Mouse (Mus musculus): Measurements from ENCODE around the gene Gm9112. TPM values are rescaled to one million over a fixed set of nuclear protein-coding genes. Genes with fewer than 3 reads are reported as not detected.
A peak's percentile ranks its signal among the peaks of the same experiment; 100 is the strongest.
"Not testable (repeated sequence)": the region's sequence is repeated elsewhere in the genome, so short reads cannot be mapped to it uniquely, and the experiment has no call there.

The Gm9112 gene
- not detected for total RNA-seq (2021)
- long read RNA-seq, experiment 1 = 0 reads
- long read RNA-seq, experiment 2 = 0 reads

DNA sequence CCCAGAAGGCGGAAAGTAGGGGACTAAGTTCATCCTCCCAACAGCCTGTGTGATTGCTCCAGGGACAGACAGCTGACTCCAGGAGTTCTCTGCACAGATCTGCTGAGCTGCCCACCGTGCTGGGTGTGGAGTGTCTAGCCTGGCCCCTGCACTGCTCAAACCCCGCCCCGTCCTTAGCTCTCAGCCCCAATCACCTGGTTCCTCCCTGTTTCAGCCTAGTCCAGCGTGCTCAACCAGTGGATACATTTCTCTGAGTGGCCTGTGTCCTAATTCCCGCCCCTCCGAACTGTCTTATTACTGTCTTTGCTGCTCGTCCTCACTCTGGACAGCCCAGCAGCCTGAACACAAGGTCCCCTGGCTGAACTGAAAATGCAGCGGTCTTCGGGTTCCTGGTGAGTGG is at the start of gene Gm9112, which contains the start of gene Dmrtc1b:
TSS of gene Gm9112 (minus strand) at position 101 of the 400 bp plus-strand sequence.
TSS of gene Dmrtc1b (plus strand) at position 331 of the 400 bp plus-strand sequence.
- H3K27ac ChIP-seq; H3K4me3 ChIP-seq; DNase-seq (ENCODE audit: low spot score in 2 of 2): not testable (repeated sequence)

DNA sequence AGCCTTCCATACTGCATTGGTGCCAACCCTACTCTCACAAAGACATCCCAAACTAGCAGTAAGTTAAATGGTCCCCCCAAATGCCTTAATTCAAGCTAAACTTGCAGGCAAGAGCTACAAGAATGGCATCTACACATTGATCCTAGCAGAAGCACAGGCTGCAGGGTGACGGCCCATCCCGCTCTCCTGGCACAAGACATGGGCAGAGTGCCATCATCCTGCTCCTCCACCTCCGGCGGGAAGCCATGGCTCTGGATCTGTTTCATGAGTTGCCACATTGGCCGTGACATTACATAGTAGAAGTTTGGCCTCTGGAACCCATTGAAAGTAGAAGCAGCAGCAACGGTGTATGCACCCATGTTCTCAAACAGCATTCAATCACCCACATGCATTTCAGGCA is 16.8 kb upstream of the Gm9112 start:
- not testable (repeated sequence) for DNase-seq (ENCODE audit: low spot score in 2 of 2); H3K4me3 ChIP-seq; H3K27ac ChIP-seq

DNA sequence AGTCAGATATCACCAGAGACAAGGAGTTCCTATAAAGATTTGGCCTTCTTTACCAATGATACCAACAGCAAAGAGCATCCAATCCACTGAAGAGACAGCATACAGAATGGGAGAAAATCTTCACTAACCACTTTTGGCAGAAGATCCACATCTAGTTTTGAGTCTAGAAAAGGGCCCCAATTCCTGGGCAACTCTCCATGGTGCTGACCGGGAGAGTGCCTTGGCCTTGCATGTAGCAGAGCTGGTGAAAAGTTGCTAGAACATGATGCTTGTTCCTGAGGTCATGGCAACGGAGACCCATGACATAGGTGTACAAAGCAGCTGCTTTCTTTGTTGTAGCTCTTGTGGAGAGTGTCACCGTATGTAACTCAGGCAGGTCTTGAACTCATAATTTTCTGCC is 6.8 kb downstream of the Gm9112 start:
- DNase-seq (ENCODE audit: low spot score in 2 of 2) = not testable (repeated sequence)

DNA sequence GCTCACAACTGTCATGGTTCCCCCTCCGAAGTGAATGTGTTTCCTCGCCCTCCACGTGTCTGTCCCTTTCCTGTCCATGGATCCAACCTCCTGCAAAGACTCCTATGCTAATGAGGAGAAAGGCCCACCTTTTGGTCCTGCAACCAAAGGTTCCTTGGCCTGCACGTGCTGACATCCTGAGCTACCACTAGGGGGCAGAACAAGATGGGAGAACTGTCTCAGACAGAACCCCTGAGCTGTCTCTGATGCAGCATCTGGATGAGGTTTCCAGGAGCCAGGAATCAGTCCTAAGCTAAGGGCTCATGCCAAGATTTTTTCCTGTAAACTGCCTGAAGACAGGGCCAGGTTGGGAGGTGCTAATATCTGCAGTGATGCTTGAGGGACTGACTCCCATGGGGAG is 18.2 kb downstream of the Gm9112 start:
- H3K4me3 ChIP-seq, H3K27ac ChIP-seq: not testable (repeated sequence)
- TF ChIP-seq CTCF (conservative IDR thresholded peaks at IDR 0.05) = peak; percentile 71
- DNase-seq (ENCODE audit: low spot score in 2 of 2) = peak; percentile 21 to 38

More for the DNA sequence above, 6.8 kb downstream of the Gm9112 start:
- not testable (repeated sequence) for H3K4me3 ChIP-seq, H3K27ac ChIP-seq

DNA sequence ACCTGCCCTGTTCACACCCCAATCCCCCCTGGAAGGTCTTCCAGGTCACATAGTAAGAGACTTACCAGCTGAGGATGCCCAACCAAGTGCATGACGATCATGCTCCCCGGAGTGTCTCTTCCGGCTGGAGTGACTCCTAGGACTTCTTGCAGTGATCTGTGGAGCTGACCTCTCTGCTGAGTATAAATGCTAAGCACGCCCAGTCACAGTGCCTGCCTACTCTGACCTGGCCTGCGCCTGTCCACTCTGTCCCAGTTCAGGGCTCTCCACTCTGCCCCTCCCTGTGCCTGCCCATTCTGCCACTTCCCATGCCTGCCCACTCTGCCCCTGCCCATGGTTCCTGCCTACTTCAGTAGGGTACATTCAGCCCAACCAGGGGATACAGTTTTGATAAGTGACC is 20.6 kb downstream of the Gm9112 start, which contains the start of gene Gm3880:
TSS of gene Gm3880 (minus strand) at position 101 of the 400 bp plus-strand sequence.
- DNase-seq (ENCODE audit: low spot score in 2 of 2); H3K27ac ChIP-seq: not testable (repeated sequence)

DNA sequence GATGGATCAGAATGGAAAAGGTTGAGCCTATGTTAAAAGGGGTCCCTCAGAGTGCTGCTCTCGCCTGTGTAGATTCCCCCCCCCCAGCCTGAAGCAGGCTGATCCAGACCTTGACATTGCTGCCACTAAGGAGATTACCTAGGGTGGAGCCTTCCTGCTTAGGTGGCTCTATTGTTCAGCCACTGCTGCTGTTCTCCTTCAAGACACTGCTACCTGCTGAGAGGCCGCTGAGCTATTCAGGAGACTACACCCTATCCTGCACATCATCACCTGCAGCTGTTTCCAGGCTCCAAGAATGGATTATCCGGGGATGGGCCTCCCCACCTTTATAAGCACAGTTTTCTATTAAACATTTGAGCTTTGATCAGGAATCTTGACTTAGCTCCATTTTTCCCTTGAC is 22.7 kb downstream of the Gm9112 start:
- H3K4me3 ChIP-seq; DNase-seq (ENCODE audit: low spot score in 2 of 2); H3K27ac ChIP-seq: not testable (repeated sequence)

More for the DNA sequence above, 20.6 kb downstream of the Gm9112 start, which contains the start of gene Gm3880:
- H3K4me3 ChIP-seq = not testable (repeated sequence)

DNA sequence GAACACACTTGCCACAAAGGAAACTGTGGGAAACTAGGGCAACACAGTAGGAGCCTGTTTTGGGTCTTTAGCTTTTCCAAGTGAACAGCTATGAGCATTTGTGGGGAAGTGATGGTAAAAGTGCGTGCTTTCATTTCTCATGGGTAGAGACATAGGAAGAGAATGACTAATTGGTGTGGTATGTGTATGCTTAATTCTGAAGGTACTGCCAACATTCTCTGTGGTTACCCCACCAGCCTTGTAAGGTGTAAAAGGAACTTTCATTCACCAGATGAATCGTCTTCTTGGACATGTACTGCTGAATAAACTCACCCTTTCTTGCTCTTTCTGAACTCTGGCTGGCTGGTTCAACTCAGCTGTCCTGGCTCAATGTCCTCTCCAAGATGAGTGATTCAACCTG is 40.8 kb downstream of the Gm9112 start:
- no peak overlapping the region for H3K27ac ChIP-seq
- no peak for DNase-seq (ENCODE audit: low spot score in 2 of 2)
- no peak for TF ChIP-seq CTCF (conservative IDR thresholded peaks at IDR 0.05)
- no peak overlapping the region for H3K4me3 ChIP-seq

DNA sequence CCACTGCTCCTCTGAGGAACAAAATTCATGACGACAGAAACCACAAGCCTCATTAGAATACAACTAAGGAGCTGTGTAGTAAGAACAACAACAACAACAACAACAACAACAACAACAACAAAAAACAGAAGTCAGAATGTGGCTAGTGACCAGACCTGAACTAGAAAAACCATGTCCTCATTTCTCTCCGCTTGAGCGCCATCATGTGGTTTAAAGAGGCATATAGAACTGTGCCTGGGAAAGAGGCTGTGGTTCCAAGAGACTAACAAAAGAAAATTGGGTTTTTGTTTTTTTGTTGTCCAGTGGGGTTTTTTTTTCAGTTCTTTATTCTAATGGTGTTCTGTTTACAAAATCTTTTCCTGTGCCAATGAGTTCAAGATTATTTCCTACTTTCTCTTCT is 46.7 kb downstream of the Gm9112 start:
- no peak overlapping the region for H3K4me3 ChIP-seq
- peak; percentile 77 for TF ChIP-seq CTCF (conservative IDR thresholded peaks at IDR 0.05)
- DNase-seq (ENCODE audit: low spot score in 2 of 2) = peak; percentile 8 to 25
- H3K27ac ChIP-seq = no peak overlapping the region

Other genes starting within 250 kb of the Gm9112 start
- 10 to 100 TPM; 20.9 to 21.0 TPM for gene Hdac8, start 202.3 kb downstream of the Gm9112 start, total RNA-seq (2021)
- 10 to 100 TPM; 24.2 to 26.8 TPM for gene Phka1, start 63.4 kb downstream of the Gm9112 start, total RNA-seq (2021)
- gene Gm3880, start 20.7 kb downstream of the Gm9112 start, total RNA-seq (2021) = not detected
- gene Dmrtc1b, start 230 bp upstream of the Gm9112 start, total RNA-seq (2021) = not detected
- gene Dmrtc1c1, start 95.3 kb upstream of the Gm9112 start, total RNA-seq (2021) = not detected
- not detected for gene Dmrtc1c2, start 147.0 kb upstream of the Gm9112 start, total RNA-seq (2021)
- gene 1700031F05Rik, start 160.3 kb upstream of the Gm9112 start, total RNA-seq (2021) = not detected
- 1 to 10 TPM; 5.6 to 6.6 TPM for gene Dmrtc1a, start 201.1 kb upstream of the Gm9112 start, total RNA-seq (2021)
- not detected for gene 1700011M02Rik, start 201.3 kb upstream of the Gm9112 start, total RNA-seq (2021)
- not detected for gene 1700018G05Rik, start 220.7 kb upstream of the Gm9112 start, total RNA-seq (2021)